Mouse (Mus musculus): Measurements from ENCODE around the gene Pla2r1. TPM values are rescaled to one million over a fixed set of nuclear protein-coding genes. Genes with fewer than 3 reads are reported as not detected.

Pla2r1 gene
- polyA plus RNA-seq, 1 experiment from 2014 or later, result 0.50 TPM

DNA sequence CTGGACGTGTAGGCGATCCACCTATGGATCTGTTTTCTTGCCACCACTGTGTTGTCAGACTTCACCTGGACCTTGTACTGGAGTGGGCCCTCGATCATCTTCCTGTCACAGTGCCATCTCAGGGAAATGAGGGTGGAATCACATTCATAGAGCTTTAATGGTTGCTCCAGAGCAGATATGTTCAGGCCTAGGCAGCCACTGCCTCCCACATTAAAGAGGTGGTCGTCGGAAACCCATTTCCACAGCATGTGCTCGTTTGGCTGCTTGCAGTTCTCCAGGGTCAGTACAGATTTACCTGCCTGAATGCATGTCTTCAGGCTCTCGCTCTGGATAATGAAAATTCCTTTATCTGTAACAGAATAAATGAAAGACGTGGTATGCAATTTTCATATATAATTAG is 18.4 kb downstream of the Pla2r1 start:
- Histone ChIP-seq H3K79me2 (ENCODE audit: inconsistent target) (no peaks in the 10 kb centered on the region), H3K36me3 (ENCODE audit: inconsistent target) (no peaks in the 10 kb centered on the region), H3K27ac (no peak overlapping the region), H3K4me3 (ENCODE audit: inconsistent target) (no peak overlapping the region)
- 93% methylated on average over 8 of the region's 8 CpGs for WGBS (ENCODE audit: missing documents)

DNA sequence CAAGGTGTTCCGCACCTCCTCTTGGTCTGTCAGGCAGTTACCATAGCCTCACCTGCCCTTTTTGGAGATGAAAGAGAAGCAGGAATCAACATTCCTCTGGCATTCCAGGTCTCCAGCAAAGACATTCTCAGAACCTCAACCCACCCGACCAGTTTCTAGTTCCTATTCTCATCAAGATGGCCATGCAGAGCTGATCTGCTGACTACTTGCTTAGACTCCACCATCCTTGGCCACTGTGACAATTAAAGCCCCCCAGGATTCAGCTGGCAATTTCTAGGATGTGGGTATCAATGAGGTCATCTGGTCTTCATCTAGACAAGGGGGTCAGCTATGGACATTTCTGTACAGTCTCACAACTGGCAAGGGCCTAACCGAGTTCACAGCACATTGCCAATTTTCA is 20.1 kb downstream of the Pla2r1 start:
- Histone ChIP-seq H3K4me3 (ENCODE audit: inconsistent target) (no peak overlapping the region), H3K36me3 (ENCODE audit: inconsistent target) (no peaks in the 10 kb centered on the region), H3K27ac (no peak overlapping the region), H3K79me2 (ENCODE audit: inconsistent target) (no peaks in the 10 kb centered on the region)
- 77% methylated on average over 3 of the region's 3 CpGs for WGBS (ENCODE audit: missing documents)

DNA sequence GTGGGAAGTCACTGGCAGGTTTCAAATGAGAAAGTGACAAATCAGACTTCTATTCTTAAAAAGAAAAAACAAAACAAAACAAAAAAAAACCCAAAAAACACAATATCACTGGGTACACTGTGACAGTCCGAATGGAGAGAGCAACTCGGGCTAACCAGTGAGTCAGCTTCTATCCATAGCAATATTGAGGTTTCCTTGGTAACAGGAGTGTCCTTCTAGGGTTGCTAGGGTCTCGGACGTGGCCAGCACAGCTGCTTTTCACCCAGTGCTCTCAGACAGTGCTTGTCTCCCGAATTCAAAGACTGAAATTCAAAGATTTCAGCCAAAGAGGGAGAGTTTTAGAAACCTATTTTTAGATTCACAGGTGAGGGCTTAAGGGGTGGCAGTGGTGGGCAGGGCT is 20.6 kb downstream of the Pla2r1 start:
- Histone ChIP-seq H3K27ac (no peak overlapping the region), H3K4me3 (ENCODE audit: inconsistent target) (no peak overlapping the region), H3K79me2 (ENCODE audit: inconsistent target) (no peaks in the 10 kb centered on the region), H3K36me3 (ENCODE audit: inconsistent target) (no peaks in the 10 kb centered on the region)
- WGBS (ENCODE audit: missing documents), result 82% methylated on average over 5 of the region's 5 CpGs

DNA sequence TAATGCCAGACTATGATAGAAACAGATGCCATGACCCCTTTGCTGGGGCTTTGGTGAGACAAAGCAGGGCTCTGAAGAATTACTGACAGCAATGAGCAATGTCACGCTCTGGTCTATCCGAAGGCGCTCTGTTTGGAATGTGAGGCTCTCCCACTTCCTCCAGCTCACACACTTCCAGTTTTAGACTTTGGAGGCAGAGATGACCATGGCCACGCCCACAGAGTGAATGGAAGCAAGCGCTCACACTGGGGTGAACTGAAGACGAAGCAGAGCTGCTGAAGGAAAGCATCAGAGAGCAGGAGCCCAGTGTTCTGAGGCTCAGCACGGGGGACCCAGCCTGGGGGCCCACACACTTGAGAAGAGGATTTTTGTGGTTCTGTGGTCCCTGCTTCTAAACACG is 37.3 kb downstream of the Pla2r1 start:
- Histone ChIP-seq H3K79me2 (ENCODE audit: inconsistent target) (no peaks in the 10 kb centered on the region), H3K27ac (no peak overlapping the region), H3K4me3 (ENCODE audit: inconsistent target) (no peak overlapping the region), H3K36me3 (ENCODE audit: inconsistent target) (no peaks in the 10 kb centered on the region)
- WGBS (ENCODE audit: missing documents), result 75% methylated on average over 8 of the region's 8 CpGs

DNA sequence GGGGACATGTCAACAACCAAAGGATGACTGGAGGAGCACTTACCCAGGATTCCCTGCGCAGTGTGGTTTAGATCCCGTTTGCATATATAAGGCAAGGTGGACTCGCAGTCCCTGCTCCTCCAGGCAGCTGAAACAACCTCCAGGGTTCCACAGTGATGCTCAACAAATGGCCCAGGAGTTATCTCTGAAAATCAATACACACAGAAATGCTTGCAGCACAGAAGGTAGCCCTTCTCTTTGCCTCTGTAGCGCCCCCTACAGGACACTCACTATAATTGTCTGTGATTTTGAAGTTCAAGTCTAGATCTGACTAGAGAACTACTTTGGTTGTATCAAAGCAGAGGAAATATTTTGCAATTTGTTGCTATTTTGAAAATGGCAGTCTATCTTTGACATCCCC is 38.2 kb downstream of the Pla2r1 start:
- Histone ChIP-seq H3K79me2 (ENCODE audit: inconsistent target) (no peaks in the 10 kb centered on the region), H3K4me3 (ENCODE audit: inconsistent target) (no peak overlapping the region), H3K36me3 (ENCODE audit: inconsistent target) (no peaks in the 10 kb centered on the region), H3K27ac (no peak overlapping the region)
- 67% methylated on average over 4 of the region's 4 CpGs for WGBS (ENCODE audit: missing documents)

DNA sequence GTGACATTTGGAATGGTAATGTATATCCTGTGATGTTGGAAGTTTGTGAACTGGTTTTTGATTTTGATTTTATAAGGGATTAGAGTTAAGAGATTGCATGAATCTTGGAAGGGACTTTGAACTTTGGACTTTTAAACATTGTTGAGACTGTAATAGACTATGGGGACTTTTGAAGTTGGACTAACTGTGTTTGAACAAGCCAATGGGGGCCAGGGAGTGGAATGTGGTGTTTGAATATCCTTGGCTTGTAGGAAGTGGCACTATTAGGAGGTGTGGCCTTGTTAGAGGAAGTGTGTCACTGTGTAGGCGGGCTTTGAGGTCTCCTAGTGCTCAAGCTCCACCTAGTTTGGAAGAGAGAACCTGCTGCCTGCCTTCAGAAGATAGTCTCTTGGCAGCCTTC is 42.4 kb downstream of the Pla2r1 start:
- no peaks in the 10 kb centered on the region for H3K79me2 ChIP-seq (ENCODE audit: inconsistent target)
- H3K27ac ChIP-seq, result no peak overlapping the region
- no peaks in the 10 kb centered on the region for H3K36me3 ChIP-seq (ENCODE audit: inconsistent target)
- WGBS (ENCODE audit: missing documents), result 89% methylated on average over 1 of the region's 1 CpGs
- no peak overlapping the region for H3K4me3 ChIP-seq (ENCODE audit: inconsistent target)

DNA sequence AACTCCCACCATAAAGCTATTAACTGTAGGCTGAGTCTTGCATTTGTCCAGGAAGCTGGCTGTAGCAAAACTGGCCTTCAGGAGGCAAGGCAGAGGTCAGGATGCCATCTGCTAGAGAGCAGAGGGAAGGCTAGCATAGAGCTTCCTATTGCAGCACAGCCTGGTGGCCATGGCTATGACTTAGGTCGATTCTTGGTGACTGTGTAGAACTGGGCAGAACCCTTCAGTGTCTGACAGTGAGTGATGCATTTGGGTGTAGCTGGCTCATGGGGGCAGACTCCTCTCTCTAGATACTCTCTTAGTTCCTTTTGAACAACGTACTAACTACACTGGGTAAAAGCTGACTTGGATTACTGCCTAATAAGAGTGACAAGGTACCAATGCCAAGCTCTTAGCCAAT is 48.0 kb downstream of the Pla2r1 start:
- 36% methylated on average over 2 of the region's 2 CpGs for WGBS (ENCODE audit: missing documents)
- no peak overlapping the region for H3K27ac ChIP-seq
- no peaks in the 10 kb centered on the region for H3K36me3 ChIP-seq (ENCODE audit: inconsistent target)
- H3K79me2 ChIP-seq (ENCODE audit: inconsistent target), result no peaks in the 10 kb centered on the region
- H3K4me3 ChIP-seq (ENCODE audit: inconsistent target), result no peak overlapping the region

DNA sequence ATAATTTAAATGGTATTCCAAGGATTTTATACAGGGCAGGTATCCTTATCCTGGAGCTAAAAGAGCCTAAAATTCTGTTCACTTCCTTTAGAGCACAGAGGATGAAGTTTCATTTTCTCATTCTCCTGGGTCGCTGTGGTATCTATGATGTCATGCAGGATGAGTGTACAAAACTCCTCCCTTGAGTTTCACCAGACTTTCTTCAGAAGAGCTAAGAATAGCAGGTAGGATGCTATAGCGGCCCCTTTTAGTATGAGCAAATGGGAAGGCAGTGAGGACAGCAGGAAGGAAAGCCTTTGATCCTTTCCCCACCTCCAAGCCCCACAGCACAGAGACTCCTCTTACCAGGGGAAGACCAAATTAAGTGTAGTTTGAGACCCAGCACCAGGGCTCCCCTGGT is 48.4 kb downstream of the Pla2r1 start:
- Histone ChIP-seq H3K4me3 (ENCODE audit: inconsistent target) (no peak overlapping the region), H3K27ac (no peak overlapping the region), H3K79me2 (ENCODE audit: inconsistent target) (no peaks in the 10 kb centered on the region), H3K36me3 (ENCODE audit: inconsistent target) (no peaks in the 10 kb centered on the region)
- 6% methylated on average over 2 of the region's 2 CpGs for WGBS (ENCODE audit: missing documents)

DNA sequence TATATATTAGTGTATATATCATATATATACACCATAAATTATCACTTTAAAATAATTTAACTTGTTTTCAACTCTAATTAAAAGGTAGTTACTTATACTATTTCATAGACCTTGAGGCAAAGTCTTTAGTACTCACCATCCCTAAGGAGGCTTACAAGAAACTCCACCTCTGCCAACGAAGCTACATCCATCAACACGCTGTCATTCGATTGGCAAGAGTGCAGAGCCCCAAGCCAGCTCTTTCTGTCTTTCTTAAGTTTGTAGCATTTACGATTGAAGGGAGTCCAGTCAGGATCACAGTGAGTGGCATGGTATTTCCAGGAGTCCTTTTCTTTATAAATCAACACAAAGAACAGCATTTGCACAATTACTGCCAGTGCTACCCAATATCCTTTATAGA is 49.1 kb downstream of the Pla2r1 start:
- WGBS (ENCODE audit: missing documents), result 98% methylated on average over 4 of the region's 4 CpGs
- no peaks in the 10 kb centered on the region for H3K36me3 ChIP-seq (ENCODE audit: inconsistent target)
- H3K79me2 ChIP-seq (ENCODE audit: inconsistent target), result no peaks in the 10 kb centered on the region
- no peak overlapping the region for H3K27ac ChIP-seq
- no peak overlapping the region for H3K4me3 ChIP-seq (ENCODE audit: inconsistent target)

DNA sequence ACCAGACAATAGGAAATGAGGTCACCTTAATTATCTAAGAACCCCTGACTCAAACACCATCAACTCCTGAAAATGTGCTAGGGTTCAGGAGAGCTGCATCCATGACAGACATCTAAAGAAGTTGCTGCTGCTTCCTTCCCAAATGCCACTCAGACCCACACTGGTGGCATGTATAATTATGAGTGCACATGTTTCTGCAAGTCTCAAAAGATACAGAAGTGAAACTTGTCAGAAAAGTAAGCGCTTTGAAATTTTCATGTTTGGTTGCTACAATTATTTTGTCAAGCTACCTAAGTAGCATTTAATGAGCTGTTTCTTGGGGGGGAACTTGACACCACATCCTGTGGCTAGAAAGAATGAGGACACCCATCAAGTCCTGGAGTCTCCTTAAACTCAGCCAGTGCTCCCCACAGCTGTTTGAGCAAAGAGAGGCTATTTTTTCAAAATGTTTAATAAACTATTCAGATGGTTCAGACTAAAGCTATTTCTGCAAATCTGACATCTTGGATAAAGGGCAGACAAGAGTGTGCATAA is 52.5 kb downstream of the Pla2r1 start:
- H3K27ac ChIP-seq, result no peak overlapping the region
- 0% methylated on average over 1 of the region's 1 CpGs for WGBS (ENCODE audit: missing documents)
- H3K79me2 ChIP-seq (ENCODE audit: inconsistent target), result no peaks in the 10 kb centered on the region
- H3K4me3 ChIP-seq (ENCODE audit: inconsistent target), result no peak overlapping the region
- no peaks in the 10 kb centered on the region for H3K36me3 ChIP-seq (ENCODE audit: inconsistent target)

DNA sequence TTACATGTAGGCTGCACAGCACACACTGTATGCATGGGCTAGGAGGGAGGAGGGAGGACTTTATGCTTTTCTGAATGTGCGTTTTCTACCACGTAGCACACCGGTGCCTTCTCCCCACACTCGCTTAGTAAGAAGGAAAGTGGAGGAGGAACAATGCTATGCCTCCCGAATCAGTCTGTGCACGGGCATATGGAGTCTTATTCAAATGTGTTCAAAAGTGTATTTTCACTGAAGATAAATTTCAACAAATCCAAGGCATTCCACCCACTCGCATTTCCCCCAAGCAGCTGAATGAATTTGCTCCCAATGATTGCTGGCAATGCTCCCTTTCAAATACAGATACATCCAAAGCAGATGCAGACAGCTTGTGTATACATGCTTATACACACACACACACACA is 73.2 kb downstream of the Pla2r1 start:
- 92% methylated on average over 7 of the region's 7 CpGs for WGBS (ENCODE audit: missing documents)
- Histone ChIP-seq H3K36me3 (ENCODE audit: inconsistent target) (no peaks in the 10 kb centered on the region), H3K79me2 (ENCODE audit: inconsistent target) (no peaks in the 10 kb centered on the region), H3K27ac (no peak overlapping the region), H3K4me3 (ENCODE audit: inconsistent target) (no peak overlapping the region)

DNA sequence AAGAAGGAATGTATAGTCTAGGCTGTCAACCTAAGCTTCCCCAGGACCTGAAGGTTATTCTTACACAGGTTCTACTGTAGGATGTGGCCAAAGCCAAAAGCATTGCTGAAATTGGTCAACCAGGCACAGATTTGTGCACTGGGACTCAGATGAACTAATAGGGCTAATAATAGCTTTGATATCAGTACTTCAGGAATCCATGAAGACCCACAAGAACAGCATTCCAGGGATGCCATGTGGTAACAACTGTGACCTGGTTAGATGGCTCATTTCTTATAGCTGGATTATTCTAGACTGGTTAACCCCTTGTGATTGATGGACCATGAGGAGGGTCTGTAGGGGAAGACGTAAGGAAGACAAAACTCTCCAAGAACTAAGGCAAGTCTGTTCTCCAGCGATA is 74.3 kb downstream of the Pla2r1 start:
- no peaks in the 10 kb centered on the region for H3K79me2 ChIP-seq (ENCODE audit: inconsistent target)
- no peak overlapping the region for H3K4me3 ChIP-seq (ENCODE audit: inconsistent target)
- 93% methylated on average over 2 of the region's 2 CpGs for WGBS (ENCODE audit: missing documents)
- no peak overlapping the region for H3K27ac ChIP-seq
- no peaks in the 10 kb centered on the region for H3K36me3 ChIP-seq (ENCODE audit: inconsistent target)

DNA sequence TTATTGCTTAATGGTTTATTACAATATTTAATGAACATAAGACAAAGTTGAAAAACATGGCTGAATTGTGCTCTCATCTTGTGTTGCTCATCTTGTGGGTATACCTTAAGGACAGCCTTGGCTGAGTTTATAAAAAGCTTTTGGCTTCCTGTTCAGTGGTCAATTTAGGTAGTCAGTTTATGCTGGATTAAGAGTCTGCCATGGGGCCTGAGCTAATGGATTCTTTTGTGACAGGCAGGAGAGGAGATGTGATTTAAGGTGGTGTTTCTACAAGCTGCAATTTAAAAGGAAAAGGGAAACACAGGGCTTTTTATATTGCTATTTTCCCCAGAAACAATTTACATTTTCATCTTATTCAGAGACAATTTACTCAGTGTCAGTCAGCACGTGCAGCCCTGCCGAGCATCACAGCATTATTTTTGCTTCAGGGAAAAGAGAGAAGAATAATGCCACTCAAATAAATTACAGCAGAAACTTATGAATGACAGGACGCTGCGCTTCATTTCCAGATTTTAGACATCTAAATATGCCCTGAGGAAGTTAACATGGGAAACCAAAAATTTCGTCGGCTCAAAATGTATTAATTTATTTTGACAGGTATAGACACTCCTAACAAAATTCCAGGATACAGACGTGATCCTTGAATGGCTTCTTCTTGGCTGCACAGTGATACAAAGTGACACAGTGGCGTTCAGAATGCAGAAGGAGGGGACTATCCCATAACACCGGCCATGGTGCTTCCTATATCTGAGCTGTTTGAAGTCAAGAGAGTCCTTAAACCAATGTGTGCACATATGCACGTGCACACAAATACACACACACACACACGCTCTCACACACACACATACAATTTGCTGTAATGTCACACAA is 84.0 kb downstream of the Pla2r1 start:
- Histone ChIP-seq H3K4me3 (ENCODE audit: inconsistent target) (no peak overlapping the region), H3K27ac (no peak overlapping the region), H3K79me2 (ENCODE audit: inconsistent target) (no peaks in the 10 kb centered on the region), H3K36me3 (ENCODE audit: inconsistent target) (no peaks in the 10 kb centered on the region)
- 92% methylated on average over 11 of the region's 11 CpGs for WGBS (ENCODE audit: missing documents)

DNA sequence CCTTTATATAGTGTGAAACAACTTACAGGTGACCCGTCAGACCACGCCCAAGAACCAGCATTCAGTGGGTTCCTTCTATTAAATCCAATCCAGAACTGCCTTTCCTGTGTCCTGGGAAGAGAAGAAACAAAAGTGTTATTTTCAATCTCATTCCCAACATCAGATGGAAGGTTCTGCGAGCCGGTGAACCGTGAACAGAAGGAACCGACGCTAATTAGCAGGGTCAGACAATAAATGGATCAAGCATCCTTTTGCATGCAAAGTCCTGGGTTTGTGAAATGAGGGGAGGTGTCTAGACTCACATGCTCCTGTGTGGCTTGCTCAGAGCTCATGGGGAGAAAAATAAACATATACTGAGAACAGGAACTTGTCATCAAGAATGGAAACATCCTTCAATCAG is 100.7 kb downstream of the Pla2r1 start:
- 99% methylated on average over 7 of the region's 7 CpGs for WGBS (ENCODE audit: missing documents)
- no peaks in the 10 kb centered on the region for H3K36me3 ChIP-seq (ENCODE audit: inconsistent target)
- no peaks in the 10 kb centered on the region for H3K79me2 ChIP-seq (ENCODE audit: inconsistent target)
- no peak overlapping the region for H3K27ac ChIP-seq
- H3K4me3 ChIP-seq (ENCODE audit: inconsistent target), result no peak overlapping the region

DNA sequence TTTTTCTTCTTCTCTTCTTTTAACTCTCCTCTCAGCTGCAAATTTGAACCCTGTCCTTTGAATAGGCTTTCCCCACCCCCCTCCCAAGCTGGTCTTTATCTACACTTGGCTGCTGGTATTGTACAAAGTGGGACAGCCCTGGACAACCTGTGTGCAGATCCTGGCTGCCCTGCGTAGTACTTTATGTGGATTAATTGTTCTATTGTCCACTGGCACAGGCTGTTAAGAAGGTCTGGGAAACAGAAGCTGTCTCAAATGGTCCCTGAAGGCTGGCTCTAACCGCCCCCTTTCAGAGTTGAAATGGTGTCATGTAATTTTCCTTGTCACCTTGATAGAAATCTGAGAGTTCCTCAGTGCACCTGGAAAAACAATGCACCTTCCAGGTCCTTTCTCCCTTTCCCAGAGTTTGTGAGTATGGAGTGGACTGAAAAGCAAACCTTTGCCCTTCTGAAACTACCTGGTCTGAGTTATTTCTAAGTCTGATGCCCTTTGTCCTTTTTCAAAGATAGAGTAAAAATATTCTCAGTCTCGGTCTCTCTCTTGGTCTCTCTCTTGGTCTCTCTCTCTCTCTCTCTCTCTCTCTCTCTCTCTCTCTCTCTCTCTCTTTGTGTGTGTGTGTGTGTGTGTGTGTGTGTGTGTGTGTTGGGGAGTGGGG is 101.9 kb downstream of the Pla2r1 start:
- Histone ChIP-seq H3K36me3 (ENCODE audit: inconsistent target) (no peaks in the 10 kb centered on the region), H3K4me3 (ENCODE audit: inconsistent target) (no peak overlapping the region), H3K27ac (no peak overlapping the region), H3K79me2 (ENCODE audit: inconsistent target) (no peaks in the 10 kb centered on the region)
- 93% methylated on average over 3 of the region's 3 CpGs for WGBS (ENCODE audit: missing documents)
